Mouse (Mus musculus) heart, postnatal 0 days (tissue): Measurements from ENCODE around the gene Uvrag. TPM values are rescaled to one million over a fixed set of nuclear protein-coding genes. Genes with fewer than 3 reads are reported as not detected.

ENCODE experiments used
- ATAC-seq: fragments of 200-750 bp; cut with Nextera tagmentation; 2 replicates; pipeline ENCODE4 v1.8.0; 2017; ENCODE audit warnings: low read depth, moderate number of reproducible peaks, moderate library complexity; ENCODE audit not compliant: insufficient read depth
- DNase-seq: peaks from one replicate; pipeline ENCODE4 v3.0.0-alpha.2; 2016; ENCODE audit warnings: low spot score
- H3K27ac ChIP-seq: fragments of 300-500 bp; sonication (generic); 2 replicates; pipeline ENCODE4 v1.5.1; 2014; ENCODE audit warnings: low read depth, mild to moderate bottlenecking
- H3K27me3 ChIP-seq: fragments of 300-500 bp; sonication (generic); 2 replicates; pipeline ENCODE4 v1.6.1; 2014; ENCODE audit warnings: low read length, mixed read lengths; ENCODE audit not compliant: control insufficient read depth, insufficient read depth
- H3K36me3 ChIP-seq: fragments of 300-500 bp; sonication (generic); replicated peaks from 2 replicates; pipeline ENCODE4 v1.6.1; 2014; ENCODE audit warnings: low read length, mixed read lengths; ENCODE audit not compliant: control insufficient read depth, insufficient read depth
- H3K4me1 ChIP-seq: fragments of 300-500 bp; sonication (generic); 2 replicates; pipeline ENCODE4 v1.6.1; 2014; ENCODE audit warnings: antibody characterized with exemption; ENCODE audit not compliant: control insufficient read depth, insufficient read depth
- H3K4me2 ChIP-seq: fragments of 300-500 bp; sonication (generic); 2 replicates; pipeline ENCODE4 v1.6.1; 2014; ENCODE audit warnings: low read depth, mild to moderate bottlenecking, low read length, moderate library complexity
- H3K4me3 ChIP-seq: fragments of 300-500 bp; sonication (generic); 2 replicates; pipeline ENCODE4 v1.5.1; 2014; ENCODE audit warnings: low read depth, low read length
- H3K9ac ChIP-seq: fragments of 300-500 bp; sonication (generic); replicated peaks from 2 replicates; pipeline ENCODE4 v1.6.1; 2014; ENCODE audit warnings: low read depth, low read length, mixed read lengths
- H3K9me3 ChIP-seq: fragments of 300-500 bp; sonication (generic); replicated peaks from 2 replicates; pipeline ENCODE4 v1.6.1; 2016; ENCODE audit warnings: low read length; ENCODE audit not compliant: control insufficient read depth
- CTCF ChIP-seq: IDR thresholded peaks from 2 replicates; pipeline ENCODE4 v1.5.1; 2016; ENCODE audit warnings: antibody characterized with exemption, control low read depth, low read depth
- EP300 ChIP-seq: IDR thresholded peaks from 2 replicates; pipeline ENCODE4 v1.6.1; 2016; ENCODE audit warnings: antibody characterized with exemption, low read depth
- WGBS: fragments of 180-500 bp; shearing (Covaris S2); extraction: QIAGEN DNeasy Blood & Tissue Kit; methylation state at CpG from one replicate; pipeline ENCODE4 v1.1.7; 2014; 5-methylcytosine and 5-hydroxymethylcytosine counted together
- polyA plus RNA-seq: library from polyadenylated mRNA; unstranded; fragments of >200 nt; fragmentation: Nextera tagmentation; extraction: Ambion mirVana; gene quantifications from 2 replicates; pipeline ENCODE4 v1.2.1, GENCODE M21; 2015
- total RNA-seq: library from RNA; depleted of rRNA; stranded (reverse); fragments of >200 nt; gene quantifications from 2 replicates; pipeline ENCODE4 v1.2.3, GENCODE M21; 2014; ENCODE audit warnings: low replicate concordance

Gene Uvrag
- total and polyA plus RNA-seq, 2 experiments from 2014 or later, result 11.8 to 38.1 TPM

GRCm38 (mm10) chr7:99120865-99121521, 19.9 kb downstream of the Uvrag start:
- H3K36me3 ChIP-seq, result peaks cover 9% of the 10 kb centered on the region; the same call in 1 of the 2 replicates
- DNase-seq (no peak), ATAC-seq (no peak)
- 73% methylated on average over 5 of the region's 5 CpGs for WGBS
- H3K9me3 ChIP-seq, result no peaks in the 10 kb centered on the region
- H3K4me3 ChIP-seq, result no peak overlapping the region
- no peak overlapping the region for H3K4me2 ChIP-seq
- H3K9ac ChIP-seq, result no peak overlapping the region
- TF ChIP-seq CTCF (no peak), EP300 (no peak)
- H3K27ac ChIP-seq, result peak overlapping the region; percentile 50; the same call in 1 of the 2 replicates
- peaks cover 16% of the 10 kb centered on the region for H3K4me1 ChIP-seq
- no peaks in the 10 kb centered on the region for H3K27me3 ChIP-seq

- Histone ChIP-seq H3K4me1 (peaks cover 14% of the 10 kb centered on the region; the same call in 1 of the 2 replicates), H3K9ac (no peak overlapping the region), H3K4me2 (no peak overlapping the region), H3K27me3 (no peaks in the 10 kb centered on the region), H3K27ac (no peak overlapping the region), H3K4me3 (no peak overlapping the region), H3K36me3 (peaks cover 9% of the 10 kb centered on the region; the same call in 1 of the 2 replicates), H3K9me3 (no peaks in the 10 kb centered on the region)
- ATAC-seq (no peak), DNase-seq (no peak)
- TF ChIP-seq EP300 (no peak), CTCF (no peak)
- 65% methylated on average over 4 of the region's 4 CpGs for WGBS
Observed at GRCm38 (mm10) chr7:99120082-99120481, 20.9 kb downstream of the Uvrag start.

GRCm38 (mm10) chr7:99116781-99117180, 24.2 kb downstream of the Uvrag start:
- Histone ChIP-seq H3K36me3 (peaks cover 13% of the 10 kb centered on the region; the same call in 1 of the 2 replicates), H3K9ac (no peak overlapping the region), H3K4me1 (peaks cover 12% of the 10 kb centered on the region; the same call in 1 of the 2 replicates), H3K4me2 (no peak overlapping the region), H3K27me3 (no peaks in the 10 kb centered on the region), H3K27ac (no peak overlapping the region), H3K4me3 (no peak overlapping the region), H3K9me3 (no peaks in the 10 kb centered on the region)
- TF ChIP-seq CTCF (no peak), EP300 (no peak)
- DNase-seq (no peak), ATAC-seq (no peak)
- 73% methylated on average over 3 of the region's 3 CpGs for WGBS

GRCm38 (mm10) chr7:99114006-99114726, 26.8 kb downstream of the Uvrag start:
- DNase-seq (no peak), ATAC-seq (no peak)
- TF ChIP-seq EP300, result no peak
- TF ChIP-seq CTCF, result no peak
- Histone ChIP-seq H3K36me3 (peaks cover 13% of the 10 kb centered on the region; the same call in 1 of the 2 replicates), H3K9ac (no peak overlapping the region), H3K27ac (no peak overlapping the region), H3K4me2 (no peak overlapping the region), H3K4me3 (no peak overlapping the region), H3K9me3 (no peaks in the 10 kb centered on the region), H3K27me3 (no peaks in the 10 kb centered on the region), H3K4me1 (peaks cover 10% of the 10 kb centered on the region; the same call in 1 of the 2 replicates)
- 86% methylated on average over 16 of the region's 16 CpGs for WGBS

GRCm38 (mm10) chr7:99107566-99107965, 33.4 kb downstream of the Uvrag start:
- TF ChIP-seq CTCF, result peak; percentile 65
- no peak for TF ChIP-seq EP300
- DNase-seq, result peak; percentile 72
- H3K9ac ChIP-seq, result no peak overlapping the region
- no peaks in the 10 kb centered on the region for H3K9me3 ChIP-seq
- 42% methylated on average over 3 of the region's 3 CpGs for WGBS
- no peak overlapping the region for H3K4me2 ChIP-seq
- ATAC-seq, result peak; percentile 55; the same call in 1 of the 2 replicates
- H3K4me3 ChIP-seq, result no peak overlapping the region
- H3K27me3 ChIP-seq, result no peaks in the 10 kb centered on the region
- no peak overlapping the region for H3K27ac ChIP-seq
- no peaks in the 10 kb centered on the region for H3K36me3 ChIP-seq
- no peaks in the 10 kb centered on the region; the same call in 1 of the 2 replicates for H3K4me1 ChIP-seq
